Comparison of ENCODE assay signal across 27 mouse cellular contexts in the genomic region with DNA sequence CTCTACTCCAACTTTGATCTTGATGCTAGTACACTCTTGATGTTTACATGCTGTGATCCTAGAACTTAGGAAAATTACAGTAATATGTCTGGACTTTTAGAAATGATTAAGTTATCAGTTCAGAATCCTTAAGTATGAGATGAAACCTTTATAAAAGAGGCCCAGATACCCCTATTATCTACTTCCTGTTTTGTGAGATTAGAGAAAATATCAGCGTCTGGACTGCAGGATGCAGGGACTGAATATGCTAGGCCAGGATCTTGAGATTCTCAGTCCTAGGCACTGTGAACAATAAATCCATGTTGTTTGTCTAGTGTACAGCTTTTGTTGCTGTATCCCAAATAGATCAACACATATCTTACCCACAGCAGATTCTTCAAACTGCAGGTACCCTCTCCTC.
"Had no signal": no experiment of that assay in that cellular context is flagged by ENCODE, and none has a peak within 500 bp of the region (broad histone marks: within the 10 kb centered on the region; RNA-seq: fewer than 3 reads in every experiment).

No protein-coding gene starts in this region.

- H3K4me1 ChIP-seq: embryonic facial prominence, embryonic 10.5 days; embryonic facial prominence, embryonic 12.5 days; embryonic facial prominence, embryonic 13.5 days; embryonic facial prominence, embryonic 15.5 days; forebrain, embryonic 10.5 days; forebrain, embryonic 12.5 days; forebrain, embryonic 13.5 days; forebrain, embryonic 15.5 days had no signal

- H3K27me3 ChIP-seq: embryonic facial prominence, embryonic 12.5 days; embryonic facial prominence, embryonic 13.5 days; embryonic facial prominence, embryonic 15.5 days; forebrain, embryonic 12.5 days; forebrain, embryonic 13.5 days; forebrain, embryonic 15.5 days had no signal

- H3K36me3 ChIP-seq: embryonic facial prominence, embryonic 10.5 days; embryonic facial prominence, embryonic 12.5 days; embryonic facial prominence, embryonic 13.5 days; embryonic facial prominence, embryonic 15.5 days; forebrain, embryonic 10.5 days; forebrain, embryonic 12.5 days; forebrain, embryonic 15.5 days had no signal

- H3K9ac ChIP-seq: embryonic facial prominence, embryonic 12.5 days; embryonic facial prominence, embryonic 13.5 days; embryonic facial prominence, embryonic 15.5 days; forebrain, embryonic 12.5 days; forebrain, embryonic 13.5 days; forebrain, embryonic 15.5 days; forebrain, postnatal 0 days had no signal

- ATAC-seq: forebrain, embryonic 13.5 days; forebrain, embryonic 14.5 days; forebrain, embryonic 15.5 days; forebrain, embryonic 16.5 days; forebrain, postnatal 0 days had no signal

- H3K4me3 ChIP-seq: embryonic facial prominence, embryonic 10.5 days; embryonic facial prominence, embryonic 12.5 days; embryonic facial prominence, embryonic 13.5 days; embryonic facial prominence, embryonic 15.5 days; erythroblast, embryonic 14.5 days; forebrain, embryonic 10.5 days; forebrain, embryonic 12.5 days; forebrain, embryonic 13.5 days; forebrain, embryonic 15.5 days; gastrocnemius, adult 2 months; heart, adult 2 months had no signal

- H3K9me3 ChIP-seq: embryonic facial prominence, embryonic 10.5 days; embryonic facial prominence, embryonic 12.5 days; embryonic facial prominence, embryonic 13.5 days; embryonic facial prominence, embryonic 15.5 days; forebrain, embryonic 10.5 days; forebrain, embryonic 12.5 days; forebrain, embryonic 13.5 days; forebrain, embryonic 15.5 days had no signal

- DNase-seq: cerebellum, adult 9-10 months; cerebellum, adult 9-11 months; cerebellum, postnatal 10 days; cerebellum, postnatal 14 days; cerebellum, postnatal 25 days; cerebellum, postnatal 36 days; embryo, embryonic 11 days; forebrain, postnatal 0 days; gastrocnemius, adult 2 months; gastrocnemius, postnatal 10 days; gastrocnemius, postnatal 14 days; gastrocnemius, postnatal 25 days; gastrocnemius, postnatal 36 days; heart, adult 11 months; heart, adult 18-20 months; heart, adult 2 months had no signal

- H3K27ac ChIP-seq: embryonic facial prominence, embryonic 10.5 days; embryonic facial prominence, embryonic 12.5 days; embryonic facial prominence, embryonic 13.5 days; embryonic facial prominence, embryonic 15.5 days; forebrain, embryonic 10.5 days; forebrain, embryonic 12.5 days; forebrain, embryonic 13.5 days; forebrain, embryonic 15.5 days; gastrocnemius, adult 2 months; heart, adult 2 months had no signal
